Mouse (Mus musculus) NIH3T3 (cell line): ENCODE measurements at regions not wholly inside any gene's neighbourhood (a gene's known extent, or its start where the extent isn't known, plus 50 kb on each side); places are given as distances from the start of the nearest gene placed in this dataset.

Experiments used
- DNase-seq: peaks from one replicate; pipeline ENCODE4 v3.0.0-alpha.2; 2012; ENCODE audit warnings: low read depth

- DNase-seq = no peak
Measured at GRCm38 (mm10) chr13:53800978-53801377, 254.5 kb downstream of the Drd1 start.

GRCm38 (mm10) chr13:53788809-53789208 is 266.7 kb downstream of the Drd1 start:
- no peak for DNase-seq

- peak; percentile 85 for DNase-seq
Measured at GRCm38 (mm10) chr13:53783492-53783891, 272.0 kb downstream of the Drd1 start.

GRCm38 (mm10) chr13:53779150-53779549 is 276.4 kb downstream of the Drd1 start:
- DNase-seq = peak; percentile 12

- no peak for DNase-seq
Measured at GRCm38 (mm10) chr13:53776421-53776820, 279.1 kb downstream of the Drd1 start.

GRCm38 (mm10) chr13:53775687-53776086 is 279.8 kb downstream of the Drd1 start:
- DNase-seq = peak; percentile 44

- peak; percentile 73 for DNase-seq
Measured at GRCm38 (mm10) chr13:53764613-53765243, 290.8 kb downstream of the Drd1 start.

GRCm38 (mm10) chr13:53757576-53758237 is 284.8 kb upstream of the Msx2 start:
- no peak for DNase-seq

- DNase-seq = no peak
Measured at GRCm38 (mm10) chr13:53756970-53757530, 284.2 kb upstream of the Msx2 start.

- DNase-seq = no peak
Measured at GRCm38 (mm10) chr13:53755046-53755615, 282.3 kb upstream of the Msx2 start.

GRCm38 (mm10) chr13:53753049-53753448 is 280.2 kb upstream of the Msx2 start:
- no peak for DNase-seq

GRCm38 (mm10) chr13:53740981-53741380 is 268.1 kb upstream of the Msx2 start:
- DNase-seq = no peak

GRCm38 (mm10) chr13:53739127-53739526 is 266.3 kb upstream of the Msx2 start:
- no peak for DNase-seq

GRCm38 (mm10) chr13:53734944-53735343 is 262.1 kb upstream of the Msx2 start:
- DNase-seq = no peak

- no peak for DNase-seq
Measured at GRCm38 (mm10) chr13:53730259-53730902, 257.5 kb upstream of the Msx2 start.

- DNase-seq = no peak
Measured at GRCm38 (mm10) chr13:53729848-53730247, 257.0 kb upstream of the Msx2 start.

GRCm38 (mm10) chr13:53726031-53726430 is 253.2 kb upstream of the Msx2 start:
- no peak for DNase-seq

GRCm38 (mm10) chr13:53722881-53723280 is 250.0 kb upstream of the Msx2 start:
- DNase-seq = no peak

GRCm38 (mm10) chr13:53721038-53721463 is 248.2 kb upstream of the Msx2 start:
- DNase-seq = no peak

- DNase-seq = no peak
Measured at GRCm38 (mm10) chr13:53717582-53717981, 244.7 kb upstream of the Msx2 start.

- DNase-seq = peak; percentile 3
Measured at GRCm38 (mm10) chr13:53717086-53717485, 244.2 kb upstream of the Msx2 start.

GRCm38 (mm10) chr13:53709062-53709461 is 236.2 kb upstream of the Msx2 start:
- peak; percentile 24 for DNase-seq

- no peak for DNase-seq
Measured at GRCm38 (mm10) chr13:53707548-53707947, 234.7 kb upstream of the Msx2 start.
